Mouse (Mus musculus) heart, embryonic 14.5 days (tissue): Measurements from ENCODE around the gene Mob3b. TPM values are rescaled to one million over a fixed set of nuclear protein-coding genes. Genes with fewer than 3 reads are reported as not detected.
A peak's percentile ranks its signal among the peaks of the same experiment; 100 is the strongest.

ENCODE experiments used
- ATAC-seq: fragments of 200-750 bp; cut with Nextera tagmentation; 2 replicates; pipeline ENCODE4 v1.8.0; 2017; ENCODE audit warnings: low read depth, moderate TSS enrichment; ENCODE audit not compliant: insufficient number of reproducible peaks, insufficient read depth, low FRiP score
- H3K27ac ChIP-seq, 2 experiments: fragments of 200-500 bp in 1 of 2; fragments of 300-500 bp in 1 of 2; sonication (generic) in 1 of 2; replicated peaks in 1 of 2; 2 replicates each; pipeline ENCODE4 v1.5.1; 2012 to 2014; ENCODE audit warnings: low read depth in 2 of 2, low read length in 2 of 2, control low read depth in 1 of 2, mild to moderate bottlenecking in 1 of 2, mixed read lengths in 1 of 2; ENCODE audit not compliant: control insufficient read depth in 1 of 2, insufficient read depth in 1 of 2
- H3K27me3 ChIP-seq: fragments of 300-500 bp; sonication (generic); 2 replicates; pipeline ENCODE4 v1.6.1; 2014; ENCODE audit warnings: mild to moderate bottlenecking, low read length, control low read depth; ENCODE audit not compliant: control insufficient read depth, insufficient read depth
- H3K36me3 ChIP-seq: fragments of 300-500 bp; sonication (generic); 2 replicates; pipeline ENCODE4 v1.6.1; 2014; ENCODE audit warnings: mild to moderate bottlenecking, control low read depth, low read length, mixed read lengths; ENCODE audit not compliant: control insufficient read depth, insufficient read depth
- H3K4me1 ChIP-seq, 2 experiments: fragments of 200-500 bp in 1 of 2; fragments of 300-500 bp in 1 of 2; sonication (generic) in 1 of 2; 2 replicates each; pipeline ENCODE4 v1.6.1; 2012 to 2014; ENCODE audit warnings: low read length in 2 of 2, control low read depth in 1 of 2, mixed read lengths in 1 of 2; ENCODE audit not compliant: control insufficient read depth in 2 of 2, insufficient read depth in 2 of 2
- H3K4me2 ChIP-seq: fragments of 300-500 bp; sonication (generic); 2 replicates; pipeline ENCODE4 v1.6.1; 2014; ENCODE audit warnings: mild to moderate bottlenecking, low read length
- H3K4me3 ChIP-seq, 2 experiments: fragments of 200-500 bp in 1 of 2; fragments of 300-500 bp in 1 of 2; sonication (generic) in 1 of 2; 2 replicates each; pipeline ENCODE4 v1.5.1; 2012 to 2014; ENCODE audit warnings: low read length in 2 of 2, mild to moderate bottlenecking in 2 of 2, control low read depth in 1 of 2, low read depth in 1 of 2, moderate library complexity in 1 of 2; ENCODE audit not compliant: control insufficient read depth in 1 of 2, insufficient read depth in 1 of 2
- H3K9ac ChIP-seq: fragments of 300-500 bp; sonication (generic); 2 replicates; pipeline ENCODE4 v1.6.1; 2014; ENCODE audit warnings: mild to moderate bottlenecking, low read length
- H3K9me3 ChIP-seq: fragments of 300-500 bp; sonication (generic); 2 replicates; pipeline ENCODE4 v1.6.1; 2016; ENCODE audit warnings: low read length, control low read depth; ENCODE audit not compliant: control insufficient read depth
- WGBS: fragments of 180-500 bp; shearing (Covaris S2); extraction: QIAGEN DNeasy Blood & Tissue Kit; methylation state at CpG from one replicate; pipeline ENCODE4 v1.1.7; 2014; 5-methylcytosine and 5-hydroxymethylcytosine counted together
- polyA plus RNA-seq: library from polyadenylated mRNA; unstranded; fragments of >200 nt; fragmentation: Nextera tagmentation; extraction: Ambion mirVana; gene quantifications from 2 replicates; pipeline ENCODE4 v1.2.1, GENCODE M21; 2014

Mob3b gene
- polyA plus RNA-seq, 1 experiment from 2014 or later = 3.5 TPM

GRCm38 (mm10) chr4:34922177-34922870 is 235.0 kb downstream of the Mob3b start:
- 68% methylated on average over 6 of the region's 6 CpGs for WGBS
- ATAC-seq = no peak
- H3K27me3 ChIP-seq = no peaks in the 10 kb centered on the region
- no peak overlapping the region for H3K9ac ChIP-seq
- no peak overlapping the region for H3K27ac ChIP-seq
- H3K36me3 ChIP-seq = no peaks in the 10 kb centered on the region
- H3K9me3 ChIP-seq = no peaks in the 10 kb centered on the region
- H3K4me3 ChIP-seq = no peak overlapping the region
- no peak overlapping the region for H3K4me2 ChIP-seq
- H3K4me1 ChIP-seq = no peaks in the 10 kb centered on the region

GRCm38 (mm10) chr4:34917400-34917799 is 239.9 kb downstream of the Mob3b start:
- Histone ChIP-seq H3K9me3 (no peaks in the 10 kb centered on the region), H3K27ac (no peak overlapping the region), H3K9ac (no peak overlapping the region), H3K27me3 (no peaks in the 10 kb centered on the region), H3K4me3 (no peak overlapping the region), H3K36me3 (no peaks in the 10 kb centered on the region), H3K4me1 (no peaks in the 10 kb centered on the region; a peak in 1 of 4 replicates), H3K4me2 (no peak overlapping the region)
- ATAC-seq = no peak
- WGBS = 77% methylated on average over 7 of the region's 7 CpGs

GRCm38 (mm10) chr4:34912171-34912570 is 245.1 kb downstream of the Mob3b start:
- Histone ChIP-seq H3K4me2 (no peak overlapping the region), H3K27me3 (no peaks in the 10 kb centered on the region), H3K9me3 (no peaks in the 10 kb centered on the region), H3K36me3 (no peaks in the 10 kb centered on the region), H3K4me1 (no peaks in the 10 kb centered on the region; a peak in 2 of 4 replicates), H3K9ac (no peak overlapping the region), H3K4me3 (no peak overlapping the region), H3K27ac (no peak overlapping the region)
- ATAC-seq = no peak
- 75% methylated on average over 3 of the region's 3 CpGs for WGBS

DNA sequence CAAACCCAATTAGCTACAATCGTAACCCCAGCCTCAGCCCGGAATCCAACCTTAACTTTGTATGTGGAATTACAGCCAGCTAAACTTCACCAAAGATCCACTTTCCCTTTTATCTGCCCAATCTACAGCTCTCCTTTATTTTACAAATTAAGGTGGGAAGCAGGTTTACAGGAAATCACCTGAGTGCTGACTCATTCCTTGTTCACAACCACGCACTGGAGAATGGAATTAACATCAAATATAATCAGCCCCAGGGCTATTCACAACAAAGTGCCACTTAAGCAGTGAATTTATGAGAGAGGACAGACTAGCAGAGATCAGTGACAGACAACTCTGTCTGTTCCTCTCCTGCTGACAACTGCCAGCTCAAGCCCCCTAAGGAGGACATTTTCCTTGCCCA is 245.9 kb downstream of the Mob3b start:
- no peak overlapping the region for H3K4me2 ChIP-seq
- H3K9me3 ChIP-seq = no peaks in the 10 kb centered on the region
- no peaks in the 10 kb centered on the region for H3K27me3 ChIP-seq
- no peak overlapping the region for H3K9ac ChIP-seq
- WGBS = 69% methylated on average over 3 of the region's 3 CpGs
- no peak overlapping the region for H3K27ac ChIP-seq
- no peaks in the 10 kb centered on the region; a peak in 2 of 4 replicates for H3K4me1 ChIP-seq
- no peak for ATAC-seq
- H3K36me3 ChIP-seq = no peaks in the 10 kb centered on the region
- no peak overlapping the region for H3K4me3 ChIP-seq

DNA sequence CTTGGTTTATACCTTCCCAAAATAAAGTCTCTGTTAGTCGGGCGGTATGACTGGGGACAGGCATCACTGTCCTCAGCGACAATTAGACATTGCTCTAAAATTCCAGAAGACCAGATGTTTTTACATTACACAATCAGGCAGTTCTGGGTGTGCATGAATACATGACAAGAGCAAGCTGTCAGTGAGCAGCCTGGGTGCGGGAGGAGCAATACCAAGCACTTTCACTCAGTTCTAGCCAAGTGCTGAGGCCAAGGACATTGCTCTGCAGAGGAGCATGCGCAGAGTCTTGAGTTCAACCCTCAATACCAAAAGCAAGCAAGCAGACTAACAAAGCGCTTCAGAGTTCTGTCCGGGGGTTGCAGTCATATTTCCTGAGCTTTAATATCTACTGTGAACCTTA is 249.2 kb downstream of the Mob3b start:
- 85% methylated on average over 7 of the region's 7 CpGs for WGBS

GRCm38 (mm10) chr4:34907026-34907425 is 250.3 kb downstream of the Mob3b start:
- Histone ChIP-seq H3K9ac (no peak overlapping the region), H3K27me3 (no peaks in the 10 kb centered on the region), H3K4me3 (no peak overlapping the region), H3K9me3 (0 out of 2 replicates have a peak, but pooled peaks cover 4% of the 10 kb centered on the region), H3K4me2 (peak overlapping the region; percentile 5; the same call in 1 of the 2 replicates), H3K4me1 (no peaks in the 10 kb centered on the region; a peak in 1 of 4 replicates), H3K36me3 (no peaks in the 10 kb centered on the region), H3K27ac (no peak overlapping the region)
- 38% methylated on average over 14 of the region's 14 CpGs for WGBS
- no peak for ATAC-seq

More for the DNA sequence above, 249.2 kb downstream of the Mob3b start:
- 0 out of 2 replicates have a peak, but pooled peaks cover 4% of the 10 kb centered on the region for H3K9me3 ChIP-seq
- H3K4me2 ChIP-seq = no peak overlapping the region
- H3K4me3 ChIP-seq = no peak overlapping the region
- no peak overlapping the region for H3K9ac ChIP-seq
- H3K27ac ChIP-seq = no peak overlapping the region
- no peak for ATAC-seq
- H3K27me3 ChIP-seq = no peaks in the 10 kb centered on the region
- H3K4me1 ChIP-seq = no peaks in the 10 kb centered on the region; a peak in 1 of 4 replicates
- H3K36me3 ChIP-seq = no peaks in the 10 kb centered on the region

DNA sequence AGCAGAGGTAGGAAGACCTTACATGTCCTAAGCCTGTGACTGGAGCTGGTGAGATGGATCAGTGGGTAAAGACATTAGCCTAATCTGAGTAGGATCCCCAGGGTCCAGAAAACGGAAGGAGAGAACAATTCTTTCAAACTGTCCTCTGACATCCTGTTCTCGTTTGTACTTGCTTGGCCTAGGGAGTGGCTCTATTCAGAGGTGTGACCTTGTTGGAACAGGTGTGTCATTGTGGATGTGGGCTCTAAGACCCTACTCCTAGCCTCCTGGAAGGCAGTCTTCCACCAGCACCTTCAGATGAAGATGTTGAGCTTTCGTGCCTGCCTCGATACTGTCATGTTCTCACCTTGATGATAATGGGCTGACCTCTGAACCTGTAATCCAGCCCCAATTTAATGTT is 251.1 kb downstream of the Mob3b start:
- H3K4me2 ChIP-seq = no peak overlapping the region
- H3K9ac ChIP-seq = no peak overlapping the region
- WGBS = 67% methylated on average over 4 of the region's 4 CpGs
- H3K27ac ChIP-seq = no peak overlapping the region
- H3K27me3 ChIP-seq = no peaks in the 10 kb centered on the region
- no peaks in the 10 kb centered on the region; a peak in 1 of 4 replicates for H3K4me1 ChIP-seq
- no peak overlapping the region for H3K4me3 ChIP-seq
- H3K9me3 ChIP-seq = 0 out of 2 replicates have a peak, but pooled peaks cover 4% of the 10 kb centered on the region
- no peaks in the 10 kb centered on the region for H3K36me3 ChIP-seq
- ATAC-seq = no peak

DNA sequence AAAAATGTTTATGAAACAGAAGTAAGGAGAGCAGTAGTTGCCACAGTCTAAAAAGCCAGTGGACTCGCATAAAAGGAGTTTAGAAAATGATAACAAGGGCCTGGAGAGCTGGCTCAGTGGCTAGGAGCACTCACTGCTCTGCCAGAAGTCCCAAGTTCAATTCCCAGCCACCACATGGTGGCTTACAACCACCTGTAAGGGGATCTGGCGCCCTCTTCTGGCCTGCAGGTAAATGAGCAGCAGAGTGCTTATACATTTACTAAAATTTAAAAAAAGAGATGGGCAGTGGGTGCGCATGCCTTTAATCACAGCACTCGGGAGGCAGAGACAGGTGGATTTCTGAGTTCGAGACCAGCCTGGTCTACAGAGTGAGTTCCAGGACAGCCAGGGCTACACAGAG is 251.9 kb downstream of the Mob3b start:
- Histone ChIP-seq H3K4me3 (no peak overlapping the region), H3K36me3 (no peaks in the 10 kb centered on the region), H3K27ac (no peak overlapping the region), H3K9ac (no peak overlapping the region), H3K9me3 (0 out of 2 replicates have a peak, but pooled peaks cover 4% of the 10 kb centered on the region), H3K27me3 (no peaks in the 10 kb centered on the region), H3K4me1 (no peaks in the 10 kb centered on the region; a peak in 1 of 4 replicates), H3K4me2 (no peak overlapping the region)
- ATAC-seq = no peak
- WGBS = 73% methylated on average over 5 of the region's 5 CpGs
